Mouse (Mus musculus): Measurements from ENCODE around the gene Grxcr1. TPM values are rescaled to one million over a fixed set of nuclear protein-coding genes. Genes with fewer than 3 reads are reported as not detected.

Grxcr1 gene
- polyA plus RNA-seq (2014; fragmentation: Illumina TruSeq; extraction: RNeasy Lipid Tissue Mini Kit (QIAGEN cat#74804); ENCODE audit: low read depth, low replicate concordance), result not detected

GRCm38 (mm10) chr5:68031744-68032143, at the start of gene Grxcr1:
TSS of gene Grxcr1 (plus strand) at chr5:68031835.

Other genes with a start within 250 kb of the Grxcr1 start
- 15.4 TPM for gene Atp8a1, start 184.4 kb upstream of the Grxcr1 start, polyA plus RNA-seq (2014; fragmentation: Illumina TruSeq; extraction: RNeasy Lipid Tissue Mini Kit (QIAGEN cat#74804); ENCODE audit: low read depth, low replicate concordance)
- not detected for gene Gm5108, start 90.2 kb upstream of the Grxcr1 start, polyA plus RNA-seq (2014; fragmentation: Illumina TruSeq; extraction: RNeasy Lipid Tissue Mini Kit (QIAGEN cat#74804); ENCODE audit: low read depth, low replicate concordance)
- not detected for gene Gm21905, start 85.4 kb upstream of the Grxcr1 start, polyA plus RNA-seq (2014; fragmentation: Illumina TruSeq; extraction: RNeasy Lipid Tissue Mini Kit (QIAGEN cat#74804); ENCODE audit: low read depth, low replicate concordance)

Measured in heart, adult 10 weeks (tissue).